Mouse (Mus musculus) thymus, postnatal 36 days (tissue): ENCODE results near the gene March11.

Experiments used
- DNase-seq, 2 experiments: peaks; one replicate each; pipeline ENCODE4 v3.0.0; 2022; ENCODE audit warnings: mixed read lengths in 2 of 2

March11 gene

DNA sequence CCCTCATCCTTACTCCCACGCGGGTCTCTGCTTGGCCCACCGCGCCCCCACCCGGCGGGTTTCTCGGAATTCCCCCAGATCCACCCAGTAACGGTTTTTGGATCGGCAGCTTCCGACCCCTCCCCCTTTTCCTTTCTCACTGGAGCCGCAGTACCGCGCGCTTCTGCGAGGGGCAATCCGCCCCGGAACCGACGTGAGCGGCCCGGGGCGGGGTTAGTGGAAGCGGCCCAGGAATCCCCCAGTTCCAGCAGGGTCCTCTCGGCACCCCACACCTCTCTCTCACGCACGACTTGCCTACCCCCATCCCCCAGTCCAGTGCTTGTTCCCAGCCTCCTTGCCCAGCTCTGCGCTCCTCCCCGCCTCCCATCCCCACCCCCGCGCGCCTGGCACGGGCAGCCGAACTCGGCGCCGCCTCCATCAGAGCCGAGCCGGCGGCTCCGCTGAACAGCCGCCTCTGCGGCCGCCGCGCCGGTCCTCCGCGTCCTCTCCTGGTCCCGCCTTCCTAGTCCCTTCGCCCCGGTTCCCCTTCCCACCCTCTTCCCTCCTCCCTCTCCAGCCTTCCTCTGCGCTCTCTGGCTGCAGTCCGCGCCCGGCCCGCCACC is at the start of gene March11:
TSS of gene March11 (plus strand) at position 420 of the 602 bp plus-strand sequence.
- DNase-seq: peak; percentile 1 to 3

DNA sequence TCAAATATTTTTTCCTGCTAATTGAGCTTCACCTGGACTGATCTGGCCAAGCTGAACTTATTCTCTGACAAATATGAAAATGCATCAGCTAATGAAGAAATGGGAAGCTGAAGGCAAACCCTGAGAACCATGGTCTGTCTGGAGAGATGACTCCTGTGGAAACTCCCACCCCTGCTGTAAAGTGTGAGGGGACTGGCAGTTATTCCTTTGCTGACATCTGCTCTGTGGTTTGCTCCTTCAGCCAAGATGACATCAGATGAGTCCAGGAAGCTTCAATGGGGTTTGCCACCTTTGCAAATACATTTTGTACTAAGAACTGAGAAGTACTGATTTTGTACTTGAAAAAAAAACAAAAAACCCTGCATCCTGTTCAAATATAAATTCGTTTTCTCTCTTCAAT is 46.5 kb upstream of the March11 start:
- no peak for DNase-seq

DNA sequence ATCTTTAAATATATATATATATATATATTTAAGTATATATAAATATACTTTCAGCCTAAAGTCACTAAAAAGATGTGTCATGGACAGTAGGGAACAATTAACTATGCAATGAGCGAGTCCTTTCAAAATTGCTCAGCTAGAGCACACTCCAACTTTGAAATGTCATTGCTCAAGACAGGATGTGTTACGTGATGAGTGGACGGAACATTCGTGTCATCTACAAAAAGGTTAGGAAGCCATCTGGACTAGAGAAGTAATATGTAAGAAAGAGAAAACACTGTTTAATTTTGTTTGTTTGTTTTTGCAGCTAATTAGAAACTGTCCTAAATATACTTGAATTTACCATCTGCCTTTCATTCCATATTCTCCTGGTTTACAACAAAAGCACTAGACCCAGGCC is 39.3 kb upstream of the March11 start:
- DNase-seq: no peak

DNA sequence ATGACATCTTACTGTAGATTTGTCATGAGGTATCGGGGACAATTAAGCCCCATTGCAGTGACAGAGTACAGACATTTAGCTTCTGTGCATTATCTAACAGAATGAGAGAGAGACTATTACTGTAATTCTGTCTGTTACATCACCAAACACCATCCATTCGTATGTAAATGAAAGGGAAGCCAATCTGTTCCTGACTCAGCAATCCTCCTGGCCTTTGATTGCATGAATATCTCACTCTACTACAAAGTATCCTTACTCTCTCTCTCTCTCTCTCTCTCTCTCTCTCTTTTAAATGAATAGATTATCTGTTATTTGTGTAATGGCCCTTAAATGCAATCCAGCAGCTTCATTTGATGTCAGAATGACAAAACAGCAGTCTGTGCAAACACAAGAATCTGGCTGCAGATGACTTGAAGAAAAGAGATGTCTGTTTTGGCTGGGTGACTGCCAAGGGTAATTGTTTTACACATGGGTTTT is 32.8 kb upstream of the March11 start:
- DNase-seq: no peak

DNA sequence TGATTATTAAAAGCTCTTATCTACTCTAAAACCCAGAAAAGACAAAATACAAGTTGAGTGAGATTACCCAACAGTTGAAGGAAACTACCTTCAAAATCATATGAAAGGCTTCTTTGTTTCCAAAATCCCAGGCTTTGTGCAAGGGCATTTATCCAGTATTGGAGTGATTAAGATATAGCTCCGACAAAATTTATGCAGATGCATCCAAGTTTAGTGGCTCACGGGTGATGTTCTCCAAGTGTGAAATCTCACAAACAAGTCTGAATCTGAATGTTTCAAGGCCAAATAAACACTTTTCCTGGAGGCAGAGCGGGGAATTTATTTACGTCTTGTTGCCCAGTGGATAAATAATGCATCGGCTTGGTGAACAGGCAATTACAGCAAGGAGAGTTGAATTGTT is 32.2 kb upstream of the March11 start:
- DNase-seq: no peak

DNA sequence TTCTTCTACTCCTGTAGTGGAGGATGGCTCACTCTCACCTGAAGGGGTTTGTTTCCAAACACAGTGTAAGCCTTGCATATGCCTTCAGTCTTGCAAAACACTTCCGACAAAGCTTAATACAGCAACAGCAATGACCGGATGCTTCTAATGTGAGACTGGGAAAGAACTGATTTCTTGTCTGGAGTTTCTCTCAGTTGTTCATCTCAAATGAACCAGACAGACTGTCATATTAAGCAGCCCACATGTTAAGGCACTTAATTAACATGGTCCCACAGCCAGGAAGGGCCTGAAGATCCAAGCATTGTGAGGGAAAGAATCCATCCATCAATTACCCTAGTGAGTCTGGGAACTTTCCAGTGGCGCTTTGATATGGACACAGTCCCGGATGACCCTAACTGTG is 17.0 kb upstream of the March11 start:
- DNase-seq: no peak

DNA sequence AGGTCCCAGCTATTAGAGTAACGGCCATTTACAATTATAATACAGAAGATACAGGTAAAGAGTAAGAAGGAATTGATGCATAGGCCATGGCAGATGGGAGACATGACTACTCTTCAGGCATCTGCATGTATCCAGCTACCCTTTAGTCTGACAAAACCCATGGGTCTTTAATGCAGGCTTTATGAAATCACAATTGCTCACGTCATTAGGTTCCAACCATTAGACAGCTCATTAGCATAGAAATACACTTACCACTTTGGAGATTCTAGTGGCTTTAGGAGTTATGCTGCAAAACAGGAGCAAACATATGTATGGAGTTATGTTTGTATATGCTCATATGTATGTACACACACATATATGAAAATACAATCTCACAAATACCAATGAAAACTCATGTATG is 16.0 kb upstream of the March11 start:
- no peak for DNase-seq

DNA sequence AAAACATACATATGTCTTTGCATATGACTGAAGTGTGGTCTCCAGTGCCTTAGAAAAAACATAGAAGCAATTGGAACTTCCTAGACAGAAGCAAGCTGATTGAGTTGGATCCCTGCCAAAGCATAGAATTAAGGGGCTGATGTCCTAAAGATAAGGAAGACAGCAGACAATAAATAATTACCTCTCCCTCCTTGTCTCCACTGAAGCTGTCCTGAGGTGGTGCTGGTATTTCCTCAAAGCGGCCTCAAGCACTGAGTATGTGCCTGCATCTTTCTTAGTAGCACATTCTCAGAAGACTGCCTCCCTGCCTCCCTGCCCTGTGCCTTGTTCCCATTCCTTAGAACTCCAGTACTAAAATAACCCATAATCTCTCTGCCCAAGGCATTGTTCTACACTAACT is 15.6 kb upstream of the March11 start:
- no peak for DNase-seq

DNA sequence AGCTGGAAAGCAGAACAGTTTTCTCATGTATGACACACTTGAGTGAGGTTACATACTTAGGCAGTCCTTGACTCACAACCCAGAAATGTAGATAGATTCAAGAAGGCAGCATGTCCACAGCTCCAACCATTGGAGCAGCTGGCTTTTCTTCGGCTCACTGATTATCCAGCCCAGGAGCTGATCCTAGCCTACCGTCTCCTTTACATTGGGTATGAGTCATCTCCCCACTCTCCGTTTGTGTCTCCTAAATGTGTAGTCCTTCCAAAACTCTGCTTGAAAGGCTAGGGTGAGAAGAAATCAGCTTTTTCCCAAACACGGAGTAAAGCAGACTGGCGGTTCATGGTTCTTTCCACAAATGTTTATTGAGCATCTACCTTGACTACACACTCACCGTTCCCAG is 10.2 kb upstream of the March11 start:
- no peak for DNase-seq

DNA sequence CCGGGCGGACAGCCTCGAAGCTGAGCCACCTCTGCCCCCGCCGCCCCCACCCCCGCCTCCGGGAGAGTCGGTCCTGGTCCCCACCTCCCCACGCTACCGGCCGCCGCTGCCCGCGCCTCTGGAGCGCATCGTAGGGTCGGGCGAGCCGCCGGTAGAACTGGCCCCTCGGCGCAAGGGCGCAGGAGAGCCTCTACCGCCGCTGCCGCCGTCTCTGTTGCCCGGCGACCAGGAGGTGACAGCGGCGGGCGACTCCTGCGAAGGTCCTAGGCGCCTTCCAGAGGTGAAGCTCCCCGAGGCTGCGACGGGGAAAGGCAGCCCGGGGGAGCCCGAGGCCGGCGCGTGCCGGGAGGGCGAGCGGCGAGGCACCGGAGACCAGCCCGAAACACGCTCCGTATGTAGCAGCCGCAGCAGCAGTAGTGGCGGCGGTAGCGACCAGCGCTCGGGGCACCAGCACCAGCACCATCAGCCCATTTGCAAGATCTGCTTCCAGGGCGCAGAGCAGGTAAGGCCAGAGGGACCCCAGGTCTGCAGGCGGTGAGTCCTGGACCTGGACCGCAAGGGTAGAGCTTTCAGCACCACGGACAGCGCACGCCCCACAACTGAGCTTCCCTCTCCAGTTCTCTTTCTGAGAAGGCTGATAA is 563 bp downstream of the March11 start:
- peak; percentile 9 to 10 for DNase-seq

DNA sequence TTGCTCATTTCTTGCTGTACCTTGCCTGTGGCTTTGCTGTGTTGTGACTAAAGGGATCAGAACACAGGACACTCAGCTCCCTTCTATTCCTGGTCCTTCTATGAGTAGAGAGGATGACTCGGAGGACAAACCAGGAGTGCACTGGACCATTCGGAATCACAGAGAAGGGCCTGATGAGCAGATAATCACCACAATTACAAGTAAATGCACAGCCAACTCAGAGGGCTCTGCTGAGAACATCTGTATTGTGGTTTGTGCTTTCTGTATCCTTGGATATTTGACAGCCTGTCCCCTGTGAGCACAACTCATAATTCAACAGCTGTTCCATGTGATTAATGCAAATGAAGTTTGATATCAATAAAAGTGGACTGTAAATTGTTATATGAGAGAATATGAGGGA is 11.0 kb downstream of the March11 start:
- DNase-seq: no peak

DNA sequence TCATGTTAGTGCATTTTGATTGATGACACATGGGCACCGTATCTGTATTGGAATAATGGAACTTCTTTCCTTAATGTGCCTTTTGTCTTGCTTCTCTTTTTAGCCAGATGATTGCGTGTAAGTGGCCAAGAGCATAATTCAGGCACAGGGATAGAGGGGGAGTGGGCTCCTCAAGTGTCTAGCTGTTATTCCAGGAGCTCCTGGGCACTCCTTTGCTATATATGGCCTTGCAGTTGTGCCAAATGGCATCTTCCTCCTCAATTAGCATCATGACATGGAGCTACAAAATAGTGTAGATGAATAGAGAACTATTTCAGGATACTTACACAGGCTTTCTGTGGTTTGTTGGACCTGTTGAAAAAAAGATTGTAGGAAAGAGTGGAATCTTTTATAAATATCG is 11.6 kb downstream of the March11 start:
- DNase-seq: no peak

DNA sequence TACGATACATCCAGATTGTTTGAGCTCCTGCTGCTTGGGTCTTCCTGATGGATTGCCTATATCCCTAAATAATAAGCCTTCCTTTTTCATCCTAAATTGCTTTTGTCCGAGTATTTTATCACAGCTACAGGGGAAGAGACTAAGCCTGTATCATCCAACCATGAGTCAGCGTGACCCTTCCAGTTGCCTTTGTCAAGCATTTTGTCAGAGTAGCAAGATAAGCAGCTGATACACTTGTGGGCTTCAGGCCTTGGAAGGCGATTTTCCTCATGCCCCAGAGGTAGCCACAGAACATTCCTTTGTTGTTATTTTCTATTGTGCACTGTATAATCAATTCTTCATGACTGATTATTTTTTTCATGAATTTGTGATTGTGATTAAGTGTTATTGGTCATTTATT is 14.0 kb downstream of the March11 start:
- no peak for DNase-seq

DNA sequence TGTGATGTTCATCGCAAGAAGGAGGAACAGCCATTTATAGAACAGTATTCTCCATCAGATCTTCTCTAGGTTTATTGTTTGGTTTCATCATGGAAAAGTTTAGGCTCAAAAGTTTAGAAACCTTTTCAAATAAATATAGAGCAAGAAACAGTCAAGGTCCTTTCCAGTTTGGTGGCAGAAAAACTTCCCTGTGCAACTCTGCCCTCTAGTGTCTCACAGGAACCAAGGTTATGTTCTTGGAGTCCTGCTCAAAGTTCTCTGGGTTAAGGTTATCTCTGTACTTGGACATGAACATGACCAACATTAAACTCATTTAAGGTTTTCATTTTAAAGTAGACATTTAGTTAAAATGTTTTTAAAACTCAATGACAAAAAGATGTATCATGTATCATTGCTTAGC is 18.3 kb downstream of the March11 start:
- DNase-seq: no peak

DNA sequence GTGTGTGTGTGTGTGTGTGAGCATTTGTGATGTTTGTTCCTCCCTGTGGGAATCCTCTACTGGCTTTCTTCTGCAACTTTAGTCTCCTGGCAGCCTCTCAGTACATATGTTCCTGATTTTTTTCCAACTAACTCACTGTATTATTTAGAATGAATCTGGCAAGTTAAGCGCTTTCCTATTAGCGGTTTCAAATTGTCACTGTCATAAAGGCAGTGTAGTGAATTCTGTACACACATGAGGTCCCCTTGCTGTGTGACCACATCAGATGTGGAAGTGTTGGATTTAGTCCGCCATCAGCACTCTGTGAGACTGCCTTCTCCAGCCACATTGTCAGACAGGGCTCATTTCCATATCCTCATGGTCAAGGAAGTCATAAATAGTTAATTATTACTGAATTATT is 26.9 kb downstream of the March11 start:
- no peak for DNase-seq

DNA sequence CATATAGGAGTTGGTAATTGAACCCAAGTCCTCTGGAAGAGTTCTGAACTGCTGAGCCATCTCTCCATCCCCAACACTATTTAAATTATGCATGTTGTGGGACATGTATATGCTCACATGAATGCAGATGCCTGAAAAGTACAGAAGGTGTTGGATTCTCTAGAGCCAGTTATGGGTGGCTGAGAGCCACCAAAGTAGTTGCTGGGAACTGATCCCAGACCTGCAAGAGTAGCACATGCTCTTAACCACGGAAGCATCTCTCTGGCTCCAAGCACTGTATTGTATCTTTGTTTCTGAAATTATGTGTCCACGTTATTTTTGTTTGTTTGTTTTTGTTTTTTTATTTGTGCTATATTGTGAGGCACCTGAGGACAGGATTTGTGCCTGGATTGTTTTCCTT is 28.9 kb downstream of the March11 start:
- DNase-seq: no peak

DNA sequence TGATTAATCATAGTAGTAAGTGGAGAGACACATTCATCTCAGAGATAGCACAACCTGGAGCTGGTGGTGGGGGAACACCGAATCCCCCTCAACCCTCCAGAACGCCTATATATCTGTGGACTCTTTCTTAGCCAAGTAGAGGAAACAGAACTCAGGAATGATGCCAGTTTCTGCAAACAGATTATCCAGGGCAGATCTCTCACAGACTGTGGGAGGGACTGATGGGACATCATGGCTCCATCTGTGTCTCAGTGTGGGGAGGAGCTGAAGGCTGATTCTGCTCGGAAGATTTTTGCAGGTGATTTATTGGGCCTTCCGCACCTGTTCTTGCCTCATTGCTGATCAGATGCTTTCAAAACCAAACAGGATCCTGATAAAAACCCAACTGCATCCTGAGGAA is 29.5 kb downstream of the March11 start:
- DNase-seq: no peak

DNA sequence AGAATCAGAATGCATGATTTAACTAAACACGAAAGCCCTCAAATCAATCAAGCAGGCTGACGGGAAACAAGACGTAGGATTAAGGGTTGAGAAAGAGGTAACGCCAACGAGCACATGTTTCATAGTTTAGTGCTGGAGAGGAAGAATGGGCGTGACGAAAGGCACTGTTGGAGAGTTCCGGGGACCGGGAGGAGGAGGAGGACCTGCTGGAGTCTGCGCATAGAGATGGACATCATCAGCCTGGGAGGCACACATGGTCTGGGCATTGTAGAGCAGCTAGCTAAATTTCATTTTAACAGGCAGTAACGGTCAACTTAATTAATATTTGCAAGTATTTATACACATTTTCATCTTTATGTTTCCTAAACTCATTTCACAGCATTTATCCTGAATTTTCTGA is 31.6 kb downstream of the March11 start:
- no peak for DNase-seq

DNA sequence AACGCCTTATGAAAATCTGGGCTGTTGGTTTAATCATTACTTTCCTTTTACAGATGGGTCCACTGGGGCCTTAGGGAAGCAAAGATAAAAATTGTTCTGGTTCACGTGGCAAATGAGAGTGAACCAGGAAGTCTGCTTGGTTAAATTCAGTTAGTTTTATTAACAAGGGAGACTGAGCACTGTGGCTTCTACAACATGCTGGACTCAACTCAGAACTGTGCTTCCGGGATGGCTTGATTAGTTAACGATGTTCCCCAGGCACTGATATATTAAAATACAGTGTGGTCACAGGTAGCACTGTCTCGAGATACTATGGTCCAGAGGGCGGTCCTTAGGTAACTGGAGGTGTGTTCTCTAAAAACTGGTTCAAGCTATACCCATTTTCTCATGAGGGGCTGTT is 32.1 kb downstream of the March11 start:
- no peak for DNase-seq

DNA sequence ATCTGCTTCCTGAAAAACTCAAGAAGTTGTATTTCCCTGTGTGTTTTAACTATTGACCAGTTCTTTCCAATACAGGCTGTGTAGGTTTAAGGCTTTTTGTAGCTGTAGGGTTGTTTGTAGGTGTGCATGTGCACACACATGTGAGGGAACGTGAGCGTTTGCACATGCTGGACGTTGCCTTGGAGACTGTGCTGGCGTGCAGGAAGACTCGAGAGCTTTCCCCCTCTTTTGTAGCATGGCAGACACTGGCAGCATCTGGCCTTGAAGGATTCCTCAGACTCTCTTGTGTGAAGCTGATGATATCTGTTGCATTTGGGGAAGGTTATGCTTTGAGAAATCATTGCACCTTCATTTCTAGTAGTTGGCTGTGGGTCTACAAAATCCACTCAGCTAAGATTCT is 35.5 kb downstream of the March11 start:
- no peak for DNase-seq

DNA sequence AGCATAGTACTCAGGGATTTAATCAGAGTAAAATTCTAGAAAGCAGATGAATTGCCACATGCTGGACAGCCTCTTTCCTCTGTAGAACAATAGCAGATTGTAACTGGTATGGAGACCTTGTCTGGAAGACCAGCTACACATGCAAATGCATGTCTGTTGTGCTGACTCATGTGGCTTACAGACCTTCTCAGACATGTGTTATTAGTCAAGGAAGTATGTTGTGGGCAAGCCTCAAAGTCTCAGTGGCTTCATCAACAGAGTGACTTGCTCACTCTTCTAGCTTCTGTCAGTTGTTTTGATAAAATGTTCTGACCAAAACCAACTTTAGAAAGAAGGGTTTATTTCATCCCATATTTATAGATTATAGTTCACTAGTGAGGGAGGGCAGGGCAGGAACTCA is 44.8 kb downstream of the March11 start:
- DNase-seq: no peak

DNA sequence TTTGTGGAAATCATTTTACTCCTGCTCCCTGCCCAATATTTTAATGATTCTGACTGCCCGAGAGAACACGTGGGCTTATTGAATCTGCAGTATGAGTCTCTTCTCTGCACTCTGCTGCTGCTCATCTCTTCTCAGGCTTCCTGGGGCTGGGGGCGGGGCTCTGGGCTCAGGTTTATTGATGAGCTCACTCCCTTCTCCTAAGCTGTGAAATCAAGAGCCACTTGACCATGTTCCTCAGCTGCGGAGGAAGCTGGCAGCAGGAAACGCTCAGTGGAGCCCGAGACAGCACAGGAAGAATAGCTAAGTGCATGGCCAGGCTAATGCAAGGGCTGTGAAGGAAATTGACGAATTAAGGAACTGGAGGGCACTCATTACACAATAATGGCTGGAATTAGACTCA is 56.5 kb downstream of the March11 start:
- DNase-seq: no peak

DNA sequence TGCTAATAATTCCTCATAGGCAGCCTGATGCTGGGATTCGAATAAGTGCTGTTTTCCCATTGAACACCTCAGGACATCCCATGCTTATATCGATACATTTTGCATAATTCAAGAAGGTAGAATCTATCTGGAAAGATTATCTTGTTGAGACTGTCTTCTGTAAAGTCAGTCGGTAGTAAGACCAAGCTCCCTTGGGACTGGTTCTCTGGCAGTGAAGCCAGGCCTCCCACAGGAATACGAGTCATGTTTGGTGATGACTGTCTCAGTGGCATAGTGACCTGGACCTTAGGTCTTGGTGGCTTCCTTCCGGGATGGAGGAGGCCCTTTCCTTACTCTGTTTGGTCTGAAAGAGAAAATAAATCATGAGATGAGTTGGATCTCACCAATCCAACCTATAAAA is 57.7 kb downstream of the March11 start:
- DNase-seq: no peak

DNA sequence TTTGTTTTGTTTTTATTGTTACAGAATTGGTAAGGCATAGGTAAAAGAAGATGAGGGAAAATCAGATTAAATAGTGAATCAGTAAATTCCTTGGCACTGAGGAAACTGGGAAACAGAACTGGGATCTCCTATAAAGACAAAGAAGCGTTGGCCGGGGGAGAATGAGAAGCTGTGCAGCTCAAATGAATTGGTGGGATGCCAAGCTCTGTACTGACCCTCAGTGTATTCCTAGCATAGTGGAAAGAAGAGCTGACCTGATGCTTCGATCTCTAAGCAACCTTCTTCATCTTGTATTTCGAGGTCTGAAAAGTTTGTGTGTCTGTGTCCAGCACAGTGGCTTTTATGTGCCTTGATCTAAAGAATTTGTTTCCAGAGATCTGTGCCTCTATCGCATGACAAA is 64.9 kb downstream of the March11 start:
- no peak for DNase-seq

DNA sequence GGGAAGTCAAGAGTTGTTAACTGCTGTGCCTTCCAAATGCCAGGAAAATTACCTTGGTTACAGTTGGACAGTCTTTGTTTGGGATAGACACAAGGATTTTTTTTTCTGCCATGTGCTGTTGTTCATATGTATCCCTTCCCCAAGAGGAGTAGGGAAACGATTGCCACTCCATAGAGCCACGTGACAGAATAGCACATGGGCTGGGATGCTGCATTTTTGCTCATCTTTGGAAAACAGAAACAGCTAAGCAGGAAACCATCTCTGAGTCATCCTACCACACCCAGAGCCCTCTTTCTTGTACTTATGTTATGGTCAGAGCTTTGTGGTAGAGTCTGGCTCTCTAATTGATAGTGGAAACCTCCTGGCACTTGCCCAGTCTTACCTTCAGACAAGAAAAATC is 65.4 kb downstream of the March11 start:
- no peak for DNase-seq
